Mouse (Mus musculus): ENCODE results near the gene Myadm. TPM values are rescaled to one million over a fixed set of nuclear protein-coding genes. Genes with fewer than 3 reads are reported as not detected.

Gene Myadm
- total and polyA plus RNA-seq, 3 experiments = 4.4 to 22.6 (median 4.6) TPM

- Histone ChIP-seq H3K9me3 (replicated peaks; ENCODE audit: low read length) (peaks cover 2% of the 10 kb centered on the region), H3K27ac (ENCODE audit: insufficient read depth, low read depth) (no peak overlapping the region), H3K4me1 (ENCODE audit: control insufficient read depth in 1 of 2, insufficient read depth in 2 of 2) (no peaks in the 10 kb centered on the region), H3K4me2 (ENCODE audit: insufficient read depth, low read depth, poor library complexity, severe bottlenecking) (no peak overlapping the region), H3K79me2 (replicated peaks; ENCODE audit: control insufficient read depth, extremely low read depth, insufficient read depth, poor library complexity, severe bottlenecking) (no peaks in the 10 kb centered on the region), H3K9ac (ENCODE audit: insufficient read depth, low read depth) (no peak overlapping the region), H3K27me3 (replicated peaks) (no peaks in the 10 kb centered on the region), H3K4me3 (replicated peaks in 1 of 3; ENCODE audit: low read depth in 2 of 3, low read length in 2 of 3, poor library complexity in 1 of 3) (no peak overlapping the region), H3K36me3 (replicated peaks in 1 of 2; ENCODE audit: control insufficient read depth in 1 of 2, insufficient read depth in 1 of 2, low read length in 1 of 2) (peaks cover 0 to 5% of the 10 kb centered on the region in 2 experiments)
- in situ Hi-C loops (cut with MboI; ENCODE audit: low pct_ligation_motif_present, low pct_unique_long_range_greater_than_20kb, low sequenced_read_pairs) = no loop called here
- TF ChIP-seq JUND (conservative IDR thresholded peaks at IDR 0.05; ENCODE audit: low read depth, low read length) = no peak
- no peak for DNase-seq (ENCODE audit: extremely low read depth)
- dilution Hi-C loops (cut with MboI; ENCODE audit: extremely low pct_ligation_motif_present, extremely low pct_unique_long_range_greater_than_20kb, low sequenced_read_pairs) = no loop called here
Observed at GRCm38 (mm10) chr7:3313571-3313970, 24.7 kb downstream of the Myadm start.

GRCm38 (mm10) chr7:3314121-3314520 lies 25.2 kb downstream of the Myadm start:
- H3K9me3 ChIP-seq (replicated peaks; ENCODE audit: low read length) = peaks cover 2% of the 10 kb centered on the region
- H3K4me1 ChIP-seq (ENCODE audit: control insufficient read depth in 1 of 2, insufficient read depth in 2 of 2) = no peaks in the 10 kb centered on the region
- H3K79me2 ChIP-seq (replicated peaks; ENCODE audit: control insufficient read depth, extremely low read depth, insufficient read depth, poor library complexity, severe bottlenecking) = no peaks in the 10 kb centered on the region
- H3K9ac ChIP-seq (ENCODE audit: insufficient read depth, low read depth) = no peak overlapping the region
- H3K27ac ChIP-seq (ENCODE audit: insufficient read depth, low read depth) = no peak overlapping the region
- H3K4me3 ChIP-seq (replicated peaks in 1 of 3; ENCODE audit: low read depth in 2 of 3, low read length in 2 of 3, poor library complexity in 1 of 3) = no peak overlapping the region
- peaks cover 0 to 5% of the 10 kb centered on the region in 2 experiments for H3K36me3 ChIP-seq (replicated peaks in 1 of 2; ENCODE audit: control insufficient read depth in 1 of 2, insufficient read depth in 1 of 2, low read length in 1 of 2)
- dilution Hi-C loops (cut with MboI; ENCODE audit: extremely low pct_ligation_motif_present, extremely low pct_unique_long_range_greater_than_20kb, low sequenced_read_pairs) = no loop called here
- no peak overlapping the region for H3K4me2 ChIP-seq (ENCODE audit: insufficient read depth, low read depth, poor library complexity, severe bottlenecking)
- TF ChIP-seq HCFC1 (IDR thresholded peaks at IDR 0.05; ENCODE audit: low read depth, low read length) (peak; percentile 74), MYC (IDR thresholded peaks at IDR 0.05; ENCODE audit: low read depth, low read length) (no peak)
- no peak for DNase-seq (ENCODE audit: extremely low read depth)
- H3K27me3 ChIP-seq (replicated peaks) = no peaks in the 10 kb centered on the region
- in situ Hi-C loops (cut with MboI; ENCODE audit: low pct_ligation_motif_present, low pct_unique_long_range_greater_than_20kb, low sequenced_read_pairs) = no loop called here

DNA sequence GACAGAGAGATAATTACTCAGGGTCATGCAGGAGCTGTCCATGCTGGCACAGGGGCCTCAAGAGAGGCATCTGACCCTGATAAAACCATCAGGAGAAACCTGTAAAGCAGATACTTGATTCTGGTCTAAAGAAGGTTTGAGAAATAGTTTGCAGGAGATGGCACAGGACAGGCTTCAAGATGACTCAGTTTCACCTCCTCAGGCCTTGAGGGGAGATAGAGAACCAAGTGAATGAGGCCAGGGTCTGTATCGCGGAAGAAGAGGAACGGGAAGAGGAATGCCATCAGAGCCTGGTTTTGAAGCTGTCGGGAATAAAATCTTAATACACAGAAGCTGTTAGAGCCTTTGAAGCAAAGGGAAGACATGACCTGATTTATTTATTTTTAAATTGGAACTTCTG lies 28.8 kb downstream of the Myadm start:
- Histone ChIP-seq H3K9ac (ENCODE audit: insufficient read depth, low read depth) (no peak overlapping the region), H3K36me3 (replicated peaks in 1 of 2; ENCODE audit: control insufficient read depth in 1 of 2, insufficient read depth in 1 of 2, low read length in 1 of 2) (peaks cover 0 to 5% of the 10 kb centered on the region in 2 experiments), H3K4me3 (replicated peaks in 1 of 3; ENCODE audit: low read depth in 2 of 3, low read length in 2 of 3, poor library complexity in 1 of 3) (no peak overlapping the region), H3K79me2 (replicated peaks; ENCODE audit: control insufficient read depth, extremely low read depth, insufficient read depth, poor library complexity, severe bottlenecking) (no peaks in the 10 kb centered on the region), H3K27me3 (replicated peaks) (no peaks in the 10 kb centered on the region), H3K27ac (ENCODE audit: insufficient read depth, low read depth) (no peak overlapping the region), H3K9me3 (replicated peaks; ENCODE audit: low read length) (no peaks in the 10 kb centered on the region), H3K4me2 (ENCODE audit: insufficient read depth, low read depth, poor library complexity, severe bottlenecking) (no peak overlapping the region), H3K4me1 (ENCODE audit: control insufficient read depth in 1 of 2, insufficient read depth in 2 of 2) (no peaks in the 10 kb centered on the region)
- DNase-seq (ENCODE audit: extremely low read depth) = no peak
- dilution Hi-C loops (cut with MboI; ENCODE audit: extremely low pct_ligation_motif_present, extremely low pct_unique_long_range_greater_than_20kb, low sequenced_read_pairs) = no loop called here
- in situ Hi-C loops (cut with MboI; ENCODE audit: low pct_ligation_motif_present, low pct_unique_long_range_greater_than_20kb, low sequenced_read_pairs) = no loop called here
- TF ChIP-seq ZNF384 (IDR thresholded peaks at IDR 0.05; ENCODE audit: low read depth, low read length) = no peak
- TF ChIP-seq GABPA (IDR thresholded peaks at IDR 0.05; ENCODE audit: insufficient replicate concordance, low read depth, low read length) = no peak
- TF ChIP-seq UBTF (IDR thresholded peaks at IDR 0.05; ENCODE audit: low read depth, low read length) = no peak
- no peak for TF ChIP-seq HCFC1 (IDR thresholded peaks at IDR 0.05; ENCODE audit: low read depth, low read length)
- no peak for TF ChIP-seq MAX (IDR thresholded peaks at IDR 0.05; ENCODE audit: low read length)
- no peak for TF ChIP-seq ELF1 (IDR thresholded peaks at IDR 0.05; ENCODE audit: low read depth, low read length)
- no peak for TF ChIP-seq SIN3A (IDR thresholded peaks at IDR 0.05; ENCODE audit: low read length)
- TF ChIP-seq CHD1 (IDR thresholded peaks at IDR 0.05; ENCODE audit: low read depth, low read length) = no peak
- TF ChIP-seq JUND (conservative IDR thresholded peaks at IDR 0.05; ENCODE audit: low read depth, low read length) = no peak
- no peak for TF ChIP-seq MYC (IDR thresholded peaks at IDR 0.05; ENCODE audit: low read depth, low read length)
- TF ChIP-seq CTCF (conservative IDR thresholded peaks at IDR 0.05 in 1 of 2, IDR thresholded peaks at IDR 0.05 in 1 of 2; ENCODE audit: low read depth in 2 of 2, low read length in 2 of 2) = no peak
- no peak for TF ChIP-seq NELFE (IDR thresholded peaks at IDR 0.05; ENCODE audit: low read depth, low read length)
